Mouse (Mus musculus) sigmoid colon, adult 10 weeks (tissue): ENCODE data around the gene 3830406C13Rik. TPM values are rescaled to one million over a fixed set of nuclear protein-coding genes. Genes with fewer than 3 reads are reported as not detected.

ENCODE experiments used
- polyA plus RNA-seq: library from polyadenylated mRNA; stranded (reverse); fragments of 350-450 nt; fragmentation: Illumina TruSeq; extraction: RNeasy Lipid Tissue Mini Kit (QIAGEN cat#74804); gene quantifications from one replicate; pipeline ENCODE4 v1.2.3, GENCODE M21; 2014; ENCODE audit warnings: low read depth, low replicate concordance

Gene 3830406C13Rik
- polyA plus RNA-seq = 194 TPM

GRCm38 (mm10) chr14:12284141-12284912 is at the start of gene 3830406C13Rik:
Gene 3830406C13Rik, plus strand, starts transcription at chr14:12284173.

GRCm38 (mm10) chr14:12283641-12284040 is 332 bp upstream of the 3830406C13Rik start, which contains the start of gene Gm49355:
Gene Gm49355, plus strand, starts transcription at chr14:12283976.

GRCm38 (mm10) chr14:12348089-12348488 is 64.1 kb downstream of the 3830406C13Rik start, which contains the start of gene Fezf2:
Gene Fezf2, minus strand, starts transcription at chr14:12348189.

Other genes starting within 250 kb of the 3830406C13Rik start
- 0.47 TPM for gene Gm49355, start 197 bp upstream of the 3830406C13Rik start, polyA plus RNA-seq
- not detected for gene Fezf2, start 64.0 kb downstream of the 3830406C13Rik start, polyA plus RNA-seq